Mouse (Mus musculus) kidney, postnatal 10 days (tissue): Measurements from ENCODE around the gene Slc22a15.
A peak's percentile ranks its signal among the peaks of the same experiment; 100 is the strongest.

Source experiments
- DNase-seq: peaks from one replicate; pipeline ENCODE4 v3.0.0; 2021; ENCODE audit warnings: mixed read lengths

Gene Slc22a15

DNA sequence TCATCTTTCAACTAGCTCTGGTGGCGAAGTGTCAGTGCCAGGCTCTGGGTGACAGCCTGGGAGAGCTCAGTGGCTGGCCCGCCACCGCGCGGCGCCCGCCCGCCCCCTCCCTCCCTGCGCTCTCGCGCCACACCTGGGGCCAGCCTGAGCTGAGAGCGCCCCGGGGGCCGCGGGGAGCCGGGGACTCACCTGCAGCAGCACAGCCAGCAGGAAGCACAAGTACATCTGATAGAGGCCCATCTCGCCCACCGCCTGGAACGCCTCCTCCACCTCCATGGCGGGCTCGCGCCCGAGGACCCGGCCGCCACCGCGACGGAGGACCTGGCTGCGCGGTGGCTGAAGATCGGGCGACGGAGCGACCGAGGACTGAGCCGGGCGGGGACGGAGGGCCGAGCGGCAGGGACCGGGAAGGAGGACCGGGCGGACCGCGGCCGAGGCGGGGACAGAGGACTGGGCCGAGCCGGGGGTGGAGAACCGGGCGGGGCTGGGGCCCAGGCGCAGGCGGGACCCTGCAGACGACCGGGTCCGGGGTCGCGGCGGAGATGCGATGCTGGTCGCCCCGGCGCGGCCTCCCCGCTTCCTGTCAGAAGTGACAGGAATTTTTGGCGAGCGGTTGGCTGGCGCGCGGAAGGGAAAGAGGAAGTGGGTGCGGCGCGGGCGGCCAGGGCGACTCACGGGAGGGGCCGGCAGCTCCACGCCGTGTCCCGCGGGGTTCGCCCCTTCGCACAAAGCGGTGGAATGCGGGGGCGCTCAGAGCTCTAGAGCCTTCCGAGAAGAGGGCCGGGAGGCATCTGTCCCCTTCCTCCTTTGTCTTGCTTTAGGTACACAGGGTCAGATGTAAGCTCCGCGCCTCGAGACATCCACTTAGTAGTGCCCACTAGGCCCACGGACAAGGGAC lies at the start of gene Slc22a15:
TSS of gene Slc22a15 (minus strand) at position 611 of the 898 bp plus-strand sequence.
- peak; percentile 85 for DNase-seq

- DNase-seq: no peak
Measured at GRCm38 (mm10) chr3:101966825-101967558, 42.7 kb upstream of the Slc22a15 start.

- no peak for DNase-seq
Measured at GRCm38 (mm10) chr3:101964352-101964751, 40.1 kb upstream of the Slc22a15 start.

DNA sequence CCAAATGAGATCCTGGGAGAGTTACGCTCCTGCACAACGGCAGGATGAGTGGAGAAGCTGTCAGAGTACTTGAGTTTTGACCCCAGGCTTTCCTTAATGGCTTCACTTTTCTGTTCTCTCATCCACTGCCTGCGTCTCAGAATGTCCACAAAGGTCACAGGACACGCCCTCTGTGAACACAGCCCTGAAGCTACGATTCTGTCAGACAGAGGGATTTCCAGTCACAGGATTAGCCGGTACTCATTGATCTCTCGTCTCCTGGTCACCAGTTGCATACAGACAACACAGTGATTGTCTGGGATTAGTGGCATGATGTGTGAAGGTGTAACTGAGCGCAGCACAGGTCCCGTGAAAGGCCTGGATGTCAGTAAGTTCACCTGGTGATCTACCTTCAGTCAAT lies 39.2 kb upstream of the Slc22a15 start:
- DNase-seq: no peak

DNA sequence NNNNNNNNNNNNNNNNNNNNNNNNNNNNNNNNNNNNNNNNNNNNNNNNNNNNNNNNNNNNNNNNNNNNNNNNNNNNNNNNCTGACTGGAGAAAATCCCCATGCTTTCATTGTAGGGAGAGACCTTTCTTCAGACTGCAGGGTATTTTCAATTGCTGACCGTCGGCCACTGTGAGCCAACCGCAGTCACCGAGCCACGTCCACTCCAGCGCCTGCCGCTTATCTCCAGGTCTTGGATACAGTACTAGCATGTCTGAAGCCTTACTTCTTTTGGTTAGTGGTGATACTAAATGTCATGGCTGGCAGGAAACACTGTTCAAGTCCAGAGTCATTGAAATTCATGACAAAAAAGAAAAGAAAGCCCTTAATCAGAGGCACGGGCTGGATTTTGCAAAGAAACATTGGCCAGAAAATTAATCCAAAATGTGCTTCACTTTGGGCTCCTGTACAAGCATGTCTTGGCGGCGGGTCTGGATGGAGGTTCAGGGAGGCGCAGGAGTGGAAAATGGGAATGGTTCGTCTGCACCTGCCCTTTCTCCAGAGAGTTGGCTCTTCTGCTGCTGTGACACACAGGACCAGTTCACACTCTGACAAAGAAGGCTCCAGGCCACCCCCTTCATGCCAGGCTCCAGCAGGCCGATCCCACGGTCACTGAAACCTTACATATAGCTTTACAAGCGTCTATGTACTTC lies 37.0 kb upstream of the Slc22a15 start:
- DNase-seq: no peak

DNA sequence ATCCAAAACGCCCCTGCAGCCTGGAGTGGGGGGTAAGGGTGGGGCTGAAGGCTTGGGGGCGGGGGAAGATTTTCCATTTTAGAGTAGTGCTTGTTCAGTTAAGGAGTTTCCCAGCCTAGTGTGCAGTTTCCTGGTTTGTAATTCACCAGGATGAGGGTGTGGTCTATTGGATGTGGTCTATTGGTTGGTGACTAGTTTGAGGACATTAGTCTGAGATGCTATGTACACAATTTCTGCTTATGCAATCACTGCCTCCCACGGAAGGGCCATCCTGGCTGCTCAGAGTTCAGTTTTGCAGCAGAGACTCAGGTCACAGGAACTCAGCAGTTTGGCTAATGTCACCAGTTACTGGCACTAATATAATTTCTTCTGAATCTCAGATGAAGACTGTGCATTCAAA lies 33.8 kb upstream of the Slc22a15 start:
- DNase-seq: no peak

- no peak for DNase-seq
Measured at GRCm38 (mm10) chr3:101953506-101953905, 29.3 kb upstream of the Slc22a15 start.

DNA sequence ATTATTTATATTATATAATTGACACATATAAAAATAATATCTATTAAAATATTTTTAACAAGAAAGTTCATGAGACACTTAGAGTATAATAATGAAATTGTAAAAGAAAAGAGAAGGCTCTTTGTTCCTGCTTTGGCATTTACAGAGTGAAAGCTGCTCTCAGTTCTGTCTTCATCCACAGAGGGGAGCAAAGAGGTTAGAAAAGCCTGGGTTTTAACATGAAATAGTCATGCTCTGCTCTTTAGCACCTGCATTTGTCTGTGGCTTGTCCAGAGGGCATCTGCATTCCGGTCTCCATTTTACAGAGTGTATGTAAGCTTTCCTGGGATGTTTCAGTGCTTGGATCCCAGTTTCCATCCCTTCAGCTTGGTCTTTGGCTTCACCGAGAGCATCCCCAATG lies 28.3 kb upstream of the Slc22a15 start:
- DNase-seq: no peak

- DNase-seq: peak; percentile 17
Measured at GRCm38 (mm10) chr3:101948572-101948971, 24.3 kb upstream of the Slc22a15 start.

DNA sequence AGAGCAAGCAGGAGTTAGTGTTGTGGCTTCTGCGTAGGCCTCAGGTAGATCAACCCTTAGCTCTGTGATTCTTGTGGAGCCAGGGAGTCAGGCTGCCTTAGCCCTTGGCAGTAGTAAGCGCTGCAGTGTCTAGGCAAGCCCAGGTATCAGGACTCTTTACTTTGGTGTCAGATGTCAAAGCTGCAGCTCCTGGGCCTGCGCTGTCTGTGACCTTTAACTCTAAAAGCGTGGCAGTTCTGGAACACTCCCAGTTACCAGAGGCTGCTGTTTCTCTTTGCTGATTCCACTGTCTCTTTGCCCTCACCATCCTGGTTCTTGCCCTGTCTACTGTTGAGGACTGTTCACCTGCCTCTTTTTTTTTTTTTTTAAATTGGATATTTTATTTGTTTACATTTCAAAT lies 23.0 kb upstream of the Slc22a15 start:
- DNase-seq: no peak

DNA sequence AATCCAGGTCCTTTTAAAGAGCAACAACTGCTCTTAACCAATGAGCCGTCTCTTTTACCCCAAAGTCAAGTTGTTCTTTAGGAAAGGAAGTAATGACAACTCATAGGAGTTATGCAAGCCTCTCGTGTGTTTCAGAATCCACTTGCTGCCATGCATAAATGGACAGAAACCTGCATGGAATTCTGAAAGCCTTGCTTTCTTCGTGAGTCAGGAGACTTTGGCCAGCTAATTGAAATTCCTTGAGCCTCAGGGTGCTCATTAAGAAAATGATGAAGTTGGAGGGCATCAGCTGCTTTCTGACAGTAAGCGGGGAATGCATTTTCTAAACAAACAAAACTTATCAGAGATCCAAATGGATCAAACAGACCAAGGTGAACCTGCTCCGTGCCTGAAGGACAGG lies 21.0 kb upstream of the Slc22a15 start:
- DNase-seq: no peak

GRCm38 (mm10) chr3:101940418-101940817 lies 16.2 kb upstream of the Slc22a15 start:
- no peak for DNase-seq

DNA sequence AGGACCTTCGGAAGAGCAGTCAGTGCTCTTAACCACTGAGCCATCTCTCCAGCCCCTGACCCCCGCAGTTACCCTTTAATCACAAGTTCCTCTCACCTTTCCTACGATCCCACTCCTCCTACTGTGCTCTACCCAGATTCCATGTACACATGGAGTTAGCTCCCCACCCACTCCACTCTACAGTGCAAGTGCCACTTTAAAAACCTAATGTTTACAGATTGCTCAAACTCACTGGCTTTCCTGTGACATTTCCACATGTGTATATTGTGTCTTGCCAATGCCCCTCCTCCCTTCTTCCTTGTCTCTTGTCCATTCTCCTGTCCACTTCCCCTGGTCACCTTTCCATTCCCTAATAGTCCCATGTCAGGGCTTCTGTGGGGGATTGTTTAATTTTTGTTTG lies 15.6 kb upstream of the Slc22a15 start:
- no peak for DNase-seq

DNA sequence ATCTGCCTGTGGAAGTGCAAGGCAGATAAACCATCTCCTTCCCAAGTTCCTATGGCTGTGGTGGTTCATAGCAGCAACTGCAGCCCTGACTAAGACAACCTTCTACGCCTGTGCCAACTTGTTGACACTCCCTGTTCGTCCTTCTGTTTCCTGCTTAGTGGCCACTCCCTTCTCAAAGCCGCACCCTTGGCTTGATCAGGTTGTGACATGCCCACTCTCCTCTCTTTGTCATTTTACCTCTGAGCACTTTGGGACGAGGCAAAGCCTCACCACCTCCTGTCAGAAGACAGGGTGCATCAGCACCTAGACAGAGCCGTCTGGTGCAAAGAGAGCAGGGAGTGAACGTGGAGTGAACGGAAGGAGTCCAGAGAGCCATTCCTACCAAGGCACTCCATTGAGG lies 14.9 kb upstream of the Slc22a15 start:
- DNase-seq: no peak

GRCm38 (mm10) chr3:101936369-101936768 lies 12.1 kb upstream of the Slc22a15 start:
- DNase-seq: no peak

DNA sequence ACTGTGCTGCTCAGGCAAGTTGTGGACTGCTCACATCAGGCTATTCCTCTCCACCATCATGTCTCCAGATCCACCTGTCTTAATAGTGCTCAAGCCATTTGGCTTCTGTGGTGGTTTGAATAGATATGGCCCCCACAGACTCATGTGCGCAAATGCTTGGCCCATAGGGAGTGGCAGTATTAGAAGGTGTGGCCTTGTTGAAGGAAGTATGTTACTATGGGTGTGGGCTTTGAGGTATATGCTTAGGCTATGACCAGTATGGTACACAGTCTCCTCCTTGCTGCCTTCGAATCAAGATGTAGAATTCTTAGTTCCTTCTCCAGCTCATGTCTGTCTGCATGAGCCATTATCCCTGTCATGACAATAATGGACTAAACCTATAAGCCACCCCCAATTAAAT lies 9.6 kb upstream of the Slc22a15 start:
- no peak for DNase-seq

- no peak for DNase-seq
Measured at GRCm38 (mm10) chr3:101929105-101929876, 5.0 kb upstream of the Slc22a15 start.

DNA sequence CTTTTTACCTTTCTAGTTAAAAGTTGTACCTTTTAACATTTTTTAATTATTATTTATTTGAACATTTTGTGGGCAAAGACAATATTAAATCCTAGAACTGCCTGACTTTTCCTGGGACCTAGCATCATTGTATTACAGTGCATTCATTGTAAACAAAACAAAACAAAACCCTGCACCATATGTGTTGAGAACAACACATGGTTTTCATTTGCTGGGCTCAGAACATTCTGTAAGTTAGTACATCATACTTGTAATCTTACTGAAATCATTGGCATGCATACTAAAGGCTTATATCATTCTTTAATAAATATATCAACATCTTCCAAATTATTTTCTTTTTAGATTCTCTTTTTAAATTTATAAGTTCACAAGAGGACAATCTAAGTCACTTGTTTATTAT lies 2.4 kb upstream of the Slc22a15 start:
- no peak for DNase-seq

GRCm38 (mm10) chr3:101925663-101926062 lies 1.4 kb upstream of the Slc22a15 start:
- DNase-seq: peak; percentile 47

- no peak for DNase-seq
Measured at GRCm38 (mm10) chr3:101922366-101922765, 1.9 kb downstream of the Slc22a15 start.

DNA sequence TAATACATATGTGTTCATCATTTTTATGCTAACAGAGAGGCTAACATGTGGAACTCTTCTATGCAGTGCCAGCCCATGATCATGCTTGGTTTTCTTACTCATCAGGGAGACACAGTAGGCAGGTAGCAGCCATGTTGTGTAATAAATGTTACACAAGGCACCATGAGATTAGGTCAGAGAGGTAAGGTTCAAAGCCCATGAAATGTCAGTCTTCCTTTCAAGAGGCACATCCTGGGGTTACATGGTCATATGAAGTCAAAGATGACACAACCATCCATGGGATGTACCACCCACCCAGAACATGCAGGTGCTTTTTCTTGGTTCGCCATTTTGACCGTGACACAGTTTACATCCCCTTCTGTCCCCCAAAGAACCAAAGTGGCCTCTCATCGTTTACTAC lies 5.7 kb downstream of the Slc22a15 start:
- DNase-seq: no peak

DNA sequence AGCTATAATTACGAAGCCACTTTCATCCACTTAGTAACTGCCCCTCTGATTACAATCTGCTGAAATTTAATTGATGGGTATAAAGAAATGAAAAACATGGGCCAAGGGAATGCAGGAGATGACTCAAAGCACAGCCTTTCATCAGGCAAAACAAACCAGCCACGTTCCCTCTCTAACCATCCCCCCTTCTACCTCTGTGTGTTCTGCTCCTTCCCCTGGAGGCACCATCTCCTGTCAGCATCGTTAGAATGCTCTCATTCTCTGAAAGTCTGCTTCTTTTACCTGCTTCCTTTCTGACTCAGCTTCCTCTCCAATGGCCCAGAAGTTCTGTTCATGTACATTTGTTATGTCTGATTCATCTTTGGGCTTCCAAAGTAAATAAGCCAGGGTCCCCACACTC lies 6.6 kb downstream of the Slc22a15 start:
- DNase-seq: no peak

DNA sequence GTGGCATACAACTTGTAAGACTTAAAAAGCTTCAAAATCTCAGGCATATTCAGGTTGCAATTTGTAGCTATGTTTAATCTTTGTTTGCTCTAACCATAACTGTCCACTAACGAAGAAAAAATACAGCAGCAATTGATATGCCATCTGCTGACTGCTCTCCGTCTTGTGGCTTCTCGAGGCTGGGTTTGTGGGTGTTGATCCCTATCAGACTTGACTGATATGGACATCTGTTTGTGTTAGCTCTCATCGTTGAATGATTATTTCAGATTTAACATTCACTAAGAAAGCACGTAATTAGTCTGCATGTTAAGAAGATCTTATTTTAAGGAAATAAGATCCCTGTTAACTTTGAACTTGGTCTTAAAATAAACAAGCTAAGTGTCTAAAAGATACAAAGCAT lies 7.7 kb downstream of the Slc22a15 start:
- DNase-seq: no peak
